Mouse (Mus musculus) lung, postnatal 0 days (tissue): ENCODE data around the gene Gadd45g. TPM values are rescaled to one million over a fixed set of nuclear protein-coding genes. Genes with fewer than 3 reads are reported as not detected.

ENCODE experiments used
- ATAC-seq: fragments of 200-750 bp; cut with Nextera tagmentation; 2 replicates; pipeline ENCODE4 v1.8.0; 2017; ENCODE audit warnings: moderate library complexity
- DNase-seq: peaks from one replicate; pipeline ENCODE4 v3.0.0-alpha.2; 2016; ENCODE audit warnings: low spot score
- H3K27ac ChIP-seq: fragments of 300-500 bp; sonication (generic); 2 replicates; pipeline ENCODE4 v1.5.1; 2014; ENCODE audit warnings: antibody characterized with exemption, mild to moderate bottlenecking, low read length, mixed read lengths
- H3K27me3 ChIP-seq: fragments of 300-500 bp; sonication (generic); replicated peaks from 2 replicates; pipeline ENCODE4 v1.6.1; 2014; ENCODE audit warnings: low read length, mixed read lengths; ENCODE audit not compliant: insufficient read depth
- H3K36me3 ChIP-seq: fragments of 300-500 bp; sonication (generic); 2 replicates; pipeline ENCODE4 v1.6.1; 2014; ENCODE audit warnings: low read length, mixed read lengths; ENCODE audit not compliant: insufficient read depth
- H3K4me1 ChIP-seq: fragments of 300-500 bp; sonication (generic); 2 replicates; pipeline ENCODE4 v1.6.1; 2014; ENCODE audit warnings: antibody characterized with exemption, low read depth, low read length, mixed read lengths; ENCODE audit not compliant: insufficient read depth
- H3K4me2 ChIP-seq: fragments of 300-500 bp; sonication (generic); replicated peaks from 2 replicates; pipeline ENCODE4 v1.6.1; 2014; ENCODE audit warnings: low read depth, mild to moderate bottlenecking, low read length, moderate library complexity, mixed read lengths
- H3K4me3 ChIP-seq: fragments of 300-500 bp; sonication (generic); 2 replicates; pipeline ENCODE4 v1.5.1; 2014; ENCODE audit warnings: low read depth, low read length
- H3K9ac ChIP-seq: fragments of 300-500 bp; sonication (generic); replicated peaks from 2 replicates; pipeline ENCODE4 v1.6.1; 2014; ENCODE audit warnings: low read depth, mild to moderate bottlenecking
- H3K9me3 ChIP-seq: fragments of 300-500 bp; sonication (generic); 2 replicates; pipeline ENCODE4 v1.6.1; 2016; ENCODE audit warnings: low read length, mixed read lengths
- CTCF ChIP-seq: IDR thresholded peaks from 2 replicates; pipeline ENCODE4 v1.5.1; 2016; ENCODE audit warnings: antibody characterized with exemption, mild to moderate bottlenecking
- EP300 ChIP-seq: IDR thresholded peaks from 2 replicates; pipeline ENCODE4 v1.6.1; 2016; ENCODE audit warnings: antibody characterized with exemption, mild to moderate bottlenecking, control low read depth
- WGBS: fragments of 180-500 bp; shearing (Covaris S2); extraction: QIAGEN DNeasy Blood & Tissue Kit; methylation state at CpG from one replicate; pipeline ENCODE4 v1.1.7; 2014; 5-methylcytosine and 5-hydroxymethylcytosine counted together
- polyA plus RNA-seq: library from polyadenylated mRNA; unstranded; fragments of >200 nt; fragmentation: Nextera tagmentation; extraction: Ambion mirVana; gene quantifications from 2 replicates; pipeline ENCODE4 v1.2.1, GENCODE M21; 2015

Gene Gadd45g
- polyA plus RNA-seq, 1 experiment from 2014 or later = 54.7 TPM

GRCm38 (mm10) chr13:51848481-51849240 is 2.2 kb downstream of the Gadd45g start:
- Histone ChIP-seq H3K27me3 (no peaks in the 10 kb centered on the region), H3K4me1 (peaks cover 10% of the 10 kb centered on the region; the same call in 1 of the 2 replicates), H3K36me3 (no peaks in the 10 kb centered on the region), H3K9me3 (no peaks in the 10 kb centered on the region), H3K4me2 (peak overlapping the region; percentile 77), H3K9ac (peak overlapping the region; percentile 84), H3K4me3 (peak overlapping the region; percentile 83), H3K27ac (peak overlapping the region; percentile 91)
- TF ChIP-seq CTCF (no peak), EP300 (no peak)
- ATAC-seq (no peak), DNase-seq (peak; percentile 66)
- 1% methylated on average over 20 of the region's 20 CpGs for WGBS

GRCm38 (mm10) chr13:51849241-51850033 is 3.0 kb downstream of the Gadd45g start:
- ATAC-seq (peak; percentile 9), DNase-seq (peak; percentile 78)
- Histone ChIP-seq H3K9ac (no peak overlapping the region), H3K4me3 (peak overlapping the region; percentile 83; the same call in 1 of the 2 replicates), H3K9me3 (no peaks in the 10 kb centered on the region), H3K27me3 (no peaks in the 10 kb centered on the region), H3K4me2 (peak overlapping the region; percentile 77), H3K27ac (peak overlapping the region; percentile 91), H3K4me1 (peaks cover 10% of the 10 kb centered on the region; the same call in 1 of the 2 replicates), H3K36me3 (no peaks in the 10 kb centered on the region)
- 5% methylated on average over 25 of the region's 25 CpGs for WGBS
- TF ChIP-seq EP300 (no peak), CTCF (0 out of 2 replicates have a peak, but pooled peaks have one; percentile 8)

- H3K27me3 ChIP-seq = no peaks in the 10 kb centered on the region
- 85% methylated on average over 1 of the region's 1 CpGs for WGBS
- TF ChIP-seq EP300 (no peak), CTCF (no peak)
- no peak for ATAC-seq
- peaks cover 10% of the 10 kb centered on the region; the same call in 1 of the 2 replicates for H3K4me1 ChIP-seq
- no peak overlapping the region for H3K27ac ChIP-seq
- H3K36me3 ChIP-seq = no peaks in the 10 kb centered on the region
- no peaks in the 10 kb centered on the region for H3K9me3 ChIP-seq
- no peak for DNase-seq
- no peak overlapping the region for H3K4me2 ChIP-seq
- H3K9ac ChIP-seq = no peak overlapping the region
- no peak overlapping the region for H3K4me3 ChIP-seq
Measured at GRCm38 (mm10) chr13:51850565-51850964, 4.1 kb downstream of the Gadd45g start.

- WGBS = 36% methylated on average over 7 of the region's 7 CpGs
- H3K9me3 ChIP-seq = no peaks in the 10 kb centered on the region
- no peaks in the 10 kb centered on the region for H3K27me3 ChIP-seq
- H3K4me1 ChIP-seq = peaks cover 10% of the 10 kb centered on the region; the same call in 1 of the 2 replicates
- H3K27ac ChIP-seq = peak overlapping the region; percentile 76
- H3K36me3 ChIP-seq = no peaks in the 10 kb centered on the region
- DNase-seq (peak; percentile 49), ATAC-seq (no peak)
- no peak overlapping the region for H3K4me2 ChIP-seq
- no peak for TF ChIP-seq EP300
- no peak for TF ChIP-seq CTCF
- no peak overlapping the region for H3K4me3 ChIP-seq
- H3K9ac ChIP-seq = no peak overlapping the region
Measured at GRCm38 (mm10) chr13:51852560-51853190, 6.2 kb downstream of the Gadd45g start.

- H3K4me2 ChIP-seq = 0 out of 2 replicates have a peak overlapping the region, but pooled peaks have one; percentile 3
- ATAC-seq (peak; percentile 94), DNase-seq (peak; percentile 92)
- H3K9me3 ChIP-seq = no peaks in the 10 kb centered on the region
- no peak overlapping the region for H3K4me3 ChIP-seq
- peaks cover 6% of the 10 kb centered on the region; the same call in 1 of the 2 replicates for H3K4me1 ChIP-seq
- peak overlapping the region; percentile 76 for H3K27ac ChIP-seq
- no peaks in the 10 kb centered on the region for H3K27me3 ChIP-seq
- no peak overlapping the region for H3K9ac ChIP-seq
- no peaks in the 10 kb centered on the region for H3K36me3 ChIP-seq
- 27% methylated on average over 14 of the region's 16 CpGs for WGBS
- TF ChIP-seq EP300 = peak; percentile 64
- TF ChIP-seq CTCF = no peak; the same call in 1 of the 2 replicates
Measured at GRCm38 (mm10) chr13:51853301-51854243, 7.1 kb downstream of the Gadd45g start.
